Comparison of ENCODE assay signal across 13 mouse cellular contexts in the genomic region with DNA sequence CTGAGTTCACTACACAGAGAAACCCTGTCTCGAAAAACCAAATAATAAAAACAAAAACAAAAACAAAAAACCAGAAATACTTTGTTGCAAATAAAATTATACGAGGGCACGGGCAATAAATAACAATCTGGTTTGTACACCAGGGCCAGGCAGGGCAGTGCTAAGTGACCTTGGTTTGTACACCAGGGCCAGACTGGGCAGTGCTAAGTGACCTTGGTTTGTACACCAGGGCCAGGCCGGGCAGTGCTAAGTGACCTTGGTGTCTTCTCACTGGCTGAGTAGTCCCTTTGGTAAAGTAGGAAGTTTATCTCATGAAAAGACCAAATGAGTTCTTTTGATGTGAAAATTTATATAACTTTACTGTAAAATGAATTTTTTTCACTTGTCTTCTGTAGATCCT. TPM values are rescaled to one million over a fixed set of nuclear protein-coding genes. Genes with fewer than 3 reads are reported as not detected.
DNase-seq lines count a peak whose midpoint lies in the region.
"Had no signal": no experiment of that assay in that cellular context is flagged by ENCODE, and none has a peak within 500 bp of the region (broad histone marks: within the 10 kb centered on the region; RNA-seq: fewer than 3 reads in every experiment).

No protein-coding gene starts in this region.

- DNase-seq in ovary, adult 18-20 months (ENCODE audit: low spot score): peak; percentile 82
- DNase-seq in ovary, postnatal 14 days (ENCODE audit: low spot score): no peak
- peak; percentile 80 for DNase-seq in adrenal gland, adult 8-10 months
- peak; percentile 69 for DNase-seq in adrenal gland, postnatal 25 days
- DNase-seq in testis, postnatal 14 days (ENCODE audit: low spot score): peak; percentile 78
- DNase-seq in left cerebral cortex, postnatal 14 days (ENCODE audit: low spot score in 2 of 2): no peak
- no peak for DNase-seq in kidney, postnatal 10 days
- DNase-seq: cerebellum, adult 2 months; cerebellum, postnatal 10 days; embryo, embryonic 11 days; gastrocnemius, adult 2 months; gastrocnemius, postnatal 25 days; heart, adult 18-20 months had no signal

- intact Hi-C loops in left cerebral cortex, postnatal 14 days (cut with DNase I): no loop called here

RNA-seq across cellular contexts. Expression of a gene that starts 28.8 kb away (rescaled TPM):
- 10 to 100 TPM in 3 of 4 experiments, 1 to 10 TPM in 1; 9.4 to 15.7 (median 12.3) TPM for total RNA-seq in adrenal gland, adult 8-10 months (2022)
- total RNA-seq in adrenal gland, postnatal 25 days (2021): 10.0 and 16.2 TPM in 2 replicates
- total RNA-seq in left cerebral cortex, postnatal 14 days (2021): 10 to 100 TPM; 11.9 to 12.4 TPM

RNA-seq across cellular contexts. Expression of a gene that starts 33.2 kb away (rescaled TPM):
- 10 to 100 TPM; 26.7 to 33.4 (median 29.3) TPM for total RNA-seq in adrenal gland, adult 8-10 months (2022)
- 22.3 and 33.9 TPM in 2 replicates for total RNA-seq in adrenal gland, postnatal 25 days (2021)
- total RNA-seq in left cerebral cortex, postnatal 14 days (2021): 10 to 100 TPM; 21.5 to 21.9 TPM

Comparison
In these comparisons a context has a peak if more than half of its experiments do, and no peak if none do; other contexts are left out.
1. DNase-seq: peak in ovary, adult 18-20 months (single experiment), adrenal gland, adult 8-10 months (single experiment), adrenal gland, postnatal 25 days (single experiment) and testis, postnatal 14 days (single experiment); none in ovary, postnatal 14 days (single experiment), left cerebral cortex, postnatal 14 days (0 of 2) and kidney, postnatal 10 days (single experiment).